Mouse (Mus musculus): Measurements from ENCODE around the gene Gm10999.
"Not testable (repeated sequence)": the region's sequence is repeated elsewhere in the genome, so short reads cannot be mapped to it uniquely, and the experiment has no call there.

Gm10999 gene

DNA sequence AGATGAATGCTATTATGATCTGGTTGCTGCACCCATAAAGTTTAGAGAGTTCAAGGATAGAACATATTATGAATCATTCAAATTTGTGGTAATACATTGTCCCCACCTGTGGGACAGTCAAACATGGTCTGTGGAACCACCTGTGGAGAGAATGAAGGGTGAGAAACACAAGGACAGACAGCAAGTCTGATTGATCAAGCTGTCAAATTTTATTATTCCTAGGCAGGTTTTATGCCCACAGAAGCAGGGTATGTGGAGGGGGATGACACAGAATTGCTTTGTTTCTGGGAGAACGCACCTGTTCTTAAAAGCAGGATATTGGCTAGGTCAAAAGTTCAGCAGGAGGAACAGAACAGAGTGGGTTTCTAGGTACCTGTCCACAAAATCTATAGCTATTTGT, at the start of gene Gm10999:
Gene Gm10999 (minus strand): TSS at position 101 of the 400 bp plus-strand sequence.
- DNase-seq (ENCODE audit: low spot score in 2 of 2) = no peak

DNA sequence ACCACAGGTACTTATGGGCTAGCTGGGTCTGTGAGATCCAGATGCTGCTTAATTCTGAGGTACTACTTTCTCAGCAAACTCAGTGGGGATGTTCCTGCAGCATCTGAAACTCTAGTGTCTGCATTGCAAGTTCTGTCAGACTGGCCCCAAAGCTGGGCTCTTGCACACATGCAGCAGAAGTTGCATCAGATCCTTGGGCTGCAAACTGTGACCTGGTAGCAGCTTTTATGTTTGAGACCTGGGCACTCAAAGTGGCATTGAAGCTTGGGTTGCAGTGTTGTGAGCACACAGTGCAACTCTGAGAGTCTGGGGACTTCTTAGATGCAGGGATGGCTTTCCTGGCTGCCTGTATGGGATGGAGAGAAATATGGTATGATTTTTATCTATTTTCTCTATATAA, 2.0 kb upstream of the Gm10999 start:
- DNase-seq (ENCODE audit: low spot score in 2 of 2) = no peak

GRCm38 (mm10) chr8:129115761-129116160, 15.7 kb downstream of the Gm10999 start:
- not testable (repeated sequence) for DNase-seq (ENCODE audit: low spot score in 2 of 2)
